Mouse (Mus musculus): ENCODE results near the gene Scube2.

Scube2 gene

GRCm38 (mm10) chr7:109865370-109866229 lies at the start of gene Scube2:
Gene Scube2, minus strand, starts transcription at chr7:109865679.
- peak in 1 of 2 experiments; percentile 6 for DNase-seq (ENCODE audit: low spot score in 2 of 2)

- DNase-seq (ENCODE audit: low spot score in 2 of 2): no peak
Observed at GRCm38 (mm10) chr7:109906165-109906564, 40.7 kb upstream of the Scube2 start.

GRCm38 (mm10) chr7:109900921-109901320 lies 35.4 kb upstream of the Scube2 start:
- DNase-seq (ENCODE audit: low spot score in 2 of 2): no peak

GRCm38 (mm10) chr7:109898911-109899310 lies 33.4 kb upstream of the Scube2 start:
- DNase-seq (ENCODE audit: low spot score in 2 of 2): no peak

GRCm38 (mm10) chr7:109892530-109892929 lies 27.1 kb upstream of the Scube2 start:
- DNase-seq (ENCODE audit: low spot score in 2 of 2): peak; percentile 17 to 46

GRCm38 (mm10) chr7:109891786-109892185 lies 26.3 kb upstream of the Scube2 start:
- DNase-seq (ENCODE audit: low spot score in 2 of 2): peak in 1 of 2 experiments; percentile 23

- DNase-seq (ENCODE audit: low spot score in 2 of 2): no peak
Observed at GRCm38 (mm10) chr7:109890256-109890655, 24.8 kb upstream of the Scube2 start.

- no peak for DNase-seq (ENCODE audit: low spot score in 2 of 2)
Observed at GRCm38 (mm10) chr7:109889300-109889699, 23.8 kb upstream of the Scube2 start.

GRCm38 (mm10) chr7:109886249-109886648 lies 20.8 kb upstream of the Scube2 start:
- no peak for DNase-seq (ENCODE audit: low spot score in 2 of 2)

- no peak for DNase-seq (ENCODE audit: low spot score in 2 of 2)
Observed at GRCm38 (mm10) chr7:109882574-109882973, 17.1 kb upstream of the Scube2 start.

GRCm38 (mm10) chr7:109881561-109882099 lies 16.2 kb upstream of the Scube2 start:
- no peak for DNase-seq (ENCODE audit: low spot score in 2 of 2)

GRCm38 (mm10) chr7:109879158-109879557 lies 13.7 kb upstream of the Scube2 start:
- no peak for DNase-seq (ENCODE audit: low spot score in 2 of 2)

- DNase-seq (ENCODE audit: low spot score in 2 of 2): no peak
Observed at GRCm38 (mm10) chr7:109876085-109876484, 10.6 kb upstream of the Scube2 start.

- no peak for DNase-seq (ENCODE audit: low spot score in 2 of 2)
Observed at GRCm38 (mm10) chr7:109875598-109875997, 10.1 kb upstream of the Scube2 start.

- no peak for DNase-seq (ENCODE audit: low spot score in 2 of 2)
Observed at GRCm38 (mm10) chr7:109875033-109875432, 9.6 kb upstream of the Scube2 start.

- no peak for DNase-seq (ENCODE audit: low spot score in 2 of 2)
Observed at GRCm38 (mm10) chr7:109873170-109873569, 7.7 kb upstream of the Scube2 start.

- no peak for DNase-seq (ENCODE audit: low spot score in 2 of 2)
Observed at GRCm38 (mm10) chr7:109871232-109871631, 5.8 kb upstream of the Scube2 start.

- DNase-seq (ENCODE audit: low spot score in 2 of 2): no peak
Observed at GRCm38 (mm10) chr7:109868498-109868897, 3.0 kb upstream of the Scube2 start.

GRCm38 (mm10) chr7:109866643-109867042 lies 1.2 kb upstream of the Scube2 start:
- DNase-seq (ENCODE audit: low spot score in 2 of 2): no peak

GRCm38 (mm10) chr7:109863561-109863960 lies 1.9 kb downstream of the Scube2 start:
- DNase-seq (ENCODE audit: low spot score in 2 of 2): no peak

- no peak for DNase-seq (ENCODE audit: low spot score in 2 of 2)
Observed at GRCm38 (mm10) chr7:109860162-109860561, 5.3 kb downstream of the Scube2 start.

GRCm38 (mm10) chr7:109859354-109859753 lies 6.1 kb downstream of the Scube2 start:
- DNase-seq (ENCODE audit: low spot score in 2 of 2): no peak

GRCm38 (mm10) chr7:109852752-109853212 lies 12.7 kb downstream of the Scube2 start:
- peak; percentile 8 to 11 for DNase-seq (ENCODE audit: low spot score in 2 of 2)

Measured in heart, adult 9 months (tissue).